Comparison of ENCODE assay signal across 1 mouse cellular context in genomic region chr17:36111510-36111868, GRCm38 (mm10).
TF ChIP-seq lines count a peak whose summit lies in the region.

No protein-coding gene starts in this region.

TF ChIP-seq in CH12.LX, 34 proteins besides CTCF, POLR2A, EP300 and RAD21:
- TF ChIP-seq TBP (conservative IDR thresholded peaks at IDR 0.05; ENCODE audit: low read depth, low read length) (0 out of 2 replicates have a peak, but pooled peaks have one; percentile 41), NELFE (IDR thresholded peaks at IDR 0.05; ENCODE audit: low read depth, low read length) (peak; percentile 43; the same call in 1 of the 2 replicates)
